Mouse (Mus musculus) lung, embryonic 16.5 days (tissue): ENCODE data around the gene Pold2. TPM values are rescaled to one million over a fixed set of nuclear protein-coding genes. Genes with fewer than 3 reads are reported as not detected.

Experiments used
- ATAC-seq: fragments of 200-750 bp; cut with Nextera tagmentation; 2 replicates; pipeline ENCODE4 v1.8.0; 2017; ENCODE audit warnings: low read depth, mild to moderate bottlenecking, moderate library complexity
- H3K27ac ChIP-seq: fragments of 300-500 bp; sonication (generic); 2 replicates; pipeline ENCODE4 v1.5.1; 2014; ENCODE audit warnings: mild to moderate bottlenecking, control low read depth, low read length
- H3K27me3 ChIP-seq: fragments of 300-500 bp; sonication (generic); 2 replicates; pipeline ENCODE4 v1.6.1; 2014; ENCODE audit warnings: low read depth, low read length, mixed read lengths; ENCODE audit not compliant: control insufficient read depth, insufficient read depth
- H3K36me3 ChIP-seq: fragments of 300-500 bp; sonication (generic); 2 replicates; pipeline ENCODE4 v1.6.1; 2014; ENCODE audit warnings: low read length; ENCODE audit not compliant: control insufficient read depth, insufficient read depth
- H3K4me1 ChIP-seq: fragments of 300-500 bp; sonication (generic); replicated peaks from 2 replicates; pipeline ENCODE4 v1.6.1; 2014; ENCODE audit warnings: low read length, mixed read lengths; ENCODE audit not compliant: control insufficient read depth, insufficient read depth
- H3K4me2 ChIP-seq: fragments of 300-500 bp; sonication (generic); 2 replicates; pipeline ENCODE4 v1.6.1; 2014; ENCODE audit warnings: low read depth, low read length, control low read depth
- H3K4me3 ChIP-seq: fragments of 300-500 bp; sonication (generic); 2 replicates; pipeline ENCODE4 v1.5.1; 2014; ENCODE audit warnings: mild to moderate bottlenecking, low read length, control low read depth
- H3K9ac ChIP-seq: fragments of 300-500 bp; sonication (generic); 2 replicates; pipeline ENCODE4 v1.6.1; 2014; ENCODE audit warnings: low read length, control low read depth
- H3K9me3 ChIP-seq: fragments of 300-500 bp; sonication (generic); 2 replicates; pipeline ENCODE4 v1.6.1; 2016; ENCODE audit warnings: low read length; ENCODE audit not compliant: control insufficient read depth
- WGBS: fragments of 180-500 bp; shearing (Covaris S2); extraction: QIAGEN DNeasy Blood & Tissue Kit; methylation state at CpG from one replicate; pipeline ENCODE4 v1.1.7; 2014; 5-methylcytosine and 5-hydroxymethylcytosine counted together
- polyA plus RNA-seq: library from polyadenylated mRNA; unstranded; fragments of >200 nt; fragmentation: Nextera tagmentation; extraction: Ambion mirVana; gene quantifications from 2 replicates; pipeline ENCODE4 v1.2.1, GENCODE M21; 2015

The Pold2 gene
- polyA plus RNA-seq, 1 experiment from 2014 or later, result 139 TPM

DNA sequence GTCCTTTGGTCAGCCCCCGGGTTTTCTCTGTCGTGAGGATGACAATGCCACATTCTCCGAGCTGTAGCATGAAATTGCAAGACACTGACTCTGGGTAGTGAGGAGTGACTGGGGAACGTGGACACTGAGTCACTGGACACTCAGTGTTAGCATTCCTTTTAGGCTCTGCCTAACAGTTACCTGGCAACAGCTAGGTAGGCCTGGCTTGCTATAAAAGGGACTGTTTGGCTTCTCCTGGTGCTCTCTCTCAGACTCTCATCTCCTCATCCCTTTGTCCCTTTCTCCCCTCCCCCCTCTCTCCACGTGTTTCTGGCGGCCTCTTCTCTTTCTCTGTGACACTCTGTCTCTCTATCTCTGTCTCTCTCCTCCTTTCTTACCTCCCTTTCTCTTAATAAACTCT is 24.3 kb upstream of the Pold2 start:
- Histone ChIP-seq H3K27me3 (peaks cover 2% of the 10 kb centered on the region), H3K9ac (peak overlapping the region; percentile 62), H3K4me1 (peaks cover 17% of the 10 kb centered on the region), H3K4me3 (peak overlapping the region; percentile 49), H3K36me3 (no peaks in the 10 kb centered on the region), H3K27ac (no peak overlapping the region), H3K4me2 (peak overlapping the region; percentile 76), H3K9me3 (no peaks in the 10 kb centered on the region)
- WGBS, result 24% methylated on average over 6 of the region's 6 CpGs
- peak; percentile 31; the same call in 1 of the 2 replicates for ATAC-seq

DNA sequence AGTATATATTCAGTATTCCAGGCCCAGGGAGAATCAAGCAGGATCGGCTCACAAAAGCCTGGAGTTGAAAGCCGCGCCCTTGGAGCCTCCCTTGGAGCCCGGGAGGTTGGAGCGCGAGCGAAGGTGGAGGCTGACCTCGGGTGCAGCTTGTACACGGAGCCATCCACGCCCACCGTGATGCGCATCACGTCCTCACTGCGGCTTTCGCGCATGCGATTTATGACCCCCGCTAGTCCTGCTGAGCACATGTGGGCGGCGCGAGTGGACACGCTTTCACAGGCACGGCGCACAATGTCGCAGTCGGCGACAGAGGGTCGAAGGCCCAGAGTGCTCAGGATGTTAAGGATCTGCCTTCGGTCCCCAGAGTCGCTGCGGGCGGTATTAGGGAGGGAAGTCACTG is 23.9 kb upstream of the Pold2 start:
- H3K36me3 ChIP-seq, result no peaks in the 10 kb centered on the region
- ATAC-seq, result peak; percentile 71
- peaks cover 17% of the 10 kb centered on the region for H3K4me1 ChIP-seq
- H3K4me3 ChIP-seq, result peak overlapping the region; percentile 49
- H3K9ac ChIP-seq, result peak overlapping the region; percentile 62
- H3K27ac ChIP-seq, result no peak overlapping the region
- peak overlapping the region; percentile 76 for H3K4me2 ChIP-seq
- 2% methylated on average over 32 of the region's 32 CpGs for WGBS
- H3K9me3 ChIP-seq, result no peaks in the 10 kb centered on the region
- peaks cover 2% of the 10 kb centered on the region for H3K27me3 ChIP-seq

DNA sequence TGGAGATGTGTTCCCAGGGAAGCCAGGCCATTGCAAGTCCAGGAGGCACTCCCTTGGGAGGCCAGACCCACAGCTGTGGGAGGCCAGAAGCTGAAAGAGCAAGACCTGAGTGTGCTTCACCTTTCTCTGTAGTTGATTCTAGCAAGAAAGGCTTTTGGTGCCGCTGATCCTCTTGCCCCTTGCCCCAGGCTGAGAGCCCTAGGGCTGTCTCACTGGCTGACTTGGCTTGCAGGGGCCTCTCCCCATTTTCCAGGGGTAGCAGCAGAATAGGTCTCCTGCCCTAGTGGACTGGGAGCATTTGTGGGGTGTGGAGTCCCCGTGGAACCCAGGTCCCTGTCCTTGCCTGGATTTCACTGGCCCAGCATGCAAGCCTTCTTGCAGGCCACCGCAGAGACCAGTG is 23.2 kb upstream of the Pold2 start:
- H3K36me3 ChIP-seq, result no peaks in the 10 kb centered on the region
- peak overlapping the region; percentile 49; the same call in 1 of the 2 replicates for H3K4me3 ChIP-seq
- peak overlapping the region; percentile 62 for H3K9ac ChIP-seq
- peaks cover 17% of the 10 kb centered on the region for H3K4me1 ChIP-seq
- peak overlapping the region; percentile 76 for H3K4me2 ChIP-seq
- ATAC-seq, result no peak
- 27% methylated on average over 3 of the region's 3 CpGs for WGBS
- no peak overlapping the region for H3K27ac ChIP-seq
- peaks cover 2% of the 10 kb centered on the region for H3K27me3 ChIP-seq
- no peaks in the 10 kb centered on the region for H3K9me3 ChIP-seq

DNA sequence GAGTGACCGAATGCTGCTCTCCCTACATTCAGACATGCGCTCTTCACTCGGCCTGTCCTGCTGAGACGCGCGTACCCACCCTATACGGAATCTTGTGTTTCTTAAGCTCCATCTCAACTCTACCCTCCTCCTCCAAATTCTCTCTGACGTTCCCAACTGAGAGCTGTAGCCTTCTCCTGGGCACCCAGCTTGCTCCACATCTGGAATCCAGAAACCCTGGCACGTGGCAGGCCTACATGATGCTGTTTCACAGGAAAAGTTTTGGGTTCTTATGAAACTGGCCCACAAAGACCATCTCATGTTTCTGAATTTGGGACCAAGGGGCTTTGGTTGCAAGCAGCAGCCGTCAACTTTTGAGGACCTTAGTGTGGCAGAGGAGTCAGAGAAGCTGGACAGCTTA is 21.2 kb upstream of the Pold2 start:
- no peaks in the 10 kb centered on the region for H3K36me3 ChIP-seq
- H3K9ac ChIP-seq, result no peak overlapping the region
- peaks cover 2% of the 10 kb centered on the region for H3K27me3 ChIP-seq
- no peak for ATAC-seq
- peaks cover 17% of the 10 kb centered on the region for H3K4me1 ChIP-seq
- WGBS, result 96% methylated on average over 10 of the region's 10 CpGs
- no peak overlapping the region for H3K4me3 ChIP-seq
- no peak overlapping the region for H3K27ac ChIP-seq
- H3K4me2 ChIP-seq, result no peak overlapping the region
- H3K9me3 ChIP-seq, result no peaks in the 10 kb centered on the region

DNA sequence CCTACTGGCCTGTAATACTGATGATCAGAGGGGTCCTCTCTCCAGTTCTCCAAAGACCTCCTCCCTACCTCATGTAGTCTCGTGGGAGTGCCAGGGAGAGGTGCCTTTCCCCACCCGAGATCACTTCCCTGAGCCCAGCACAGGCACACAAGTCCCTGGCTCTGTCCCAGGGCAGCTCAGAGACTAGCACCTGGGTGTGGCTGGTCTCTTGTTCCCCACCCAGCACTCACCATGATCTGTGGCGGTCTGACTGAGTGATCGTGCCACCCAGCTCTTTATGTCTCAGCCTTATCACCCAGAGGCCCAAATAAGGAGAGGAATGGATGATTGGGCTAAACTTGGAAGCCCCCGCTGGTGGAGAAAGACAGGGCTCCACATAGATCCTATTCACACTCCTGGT is 20.4 kb upstream of the Pold2 start, which contains the start of gene Myl7:
TSS of gene Myl7 (minus strand) at position 252 of the 400 bp plus-strand sequence.
- H3K4me1 ChIP-seq, result peaks cover 17% of the 10 kb centered on the region
- H3K27ac ChIP-seq, result no peak within 1 kb of the TSS
- ATAC-seq, result peak; percentile 41; the same call in 1 of the 2 replicates
- H3K27me3 ChIP-seq, result peaks cover 2% of the 10 kb centered on the region
- peak within 1 kb of the TSS; percentile 18; the same call in 1 of the 2 replicates for H3K9ac ChIP-seq
- no peak within 1 kb of the TSS; the same call in 1 of the 2 replicates for H3K4me3 ChIP-seq
- no peaks in the 10 kb centered on the region for H3K36me3 ChIP-seq
- H3K9me3 ChIP-seq, result no peaks in the 10 kb centered on the region
- 47% methylated on average over 5 of the region's 5 CpGs for WGBS
- H3K4me2 ChIP-seq, result peak within 1 kb of the TSS; percentile 34

DNA sequence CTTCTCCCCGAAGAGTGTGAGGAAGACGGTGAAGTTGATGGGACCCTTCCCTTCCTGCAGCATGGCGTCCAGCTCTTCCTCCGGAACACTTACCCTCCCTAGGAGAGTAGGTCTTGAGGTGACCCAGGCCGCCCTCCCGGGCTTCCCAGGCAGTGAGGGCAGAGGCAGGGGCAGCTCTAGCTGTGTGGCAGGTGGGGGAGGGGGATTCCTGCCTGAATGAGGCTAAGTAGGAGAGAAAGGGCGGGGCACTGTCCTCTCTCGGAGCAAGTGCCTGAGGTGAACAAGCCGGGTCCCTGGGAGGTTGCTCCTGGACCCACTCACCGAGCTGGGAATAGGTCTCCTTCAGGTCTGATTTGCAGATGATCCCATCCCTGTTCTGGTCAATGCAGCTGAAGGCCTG is 19.7 kb upstream of the Pold2 start:
- Histone ChIP-seq H3K4me3 (no peak overlapping the region; the same call in 1 of the 2 replicates), H3K36me3 (no peaks in the 10 kb centered on the region), H3K27ac (no peak overlapping the region), H3K9me3 (no peaks in the 10 kb centered on the region), H3K27me3 (peaks cover 2% of the 10 kb centered on the region), H3K4me1 (peaks cover 17% of the 10 kb centered on the region), H3K4me2 (peak overlapping the region; percentile 34), H3K9ac (no peak overlapping the region; the same call in 1 of the 2 replicates)
- ATAC-seq, result peak; percentile 27; the same call in 1 of the 2 replicates
- 19% methylated on average over 10 of the region's 10 CpGs for WGBS

DNA sequence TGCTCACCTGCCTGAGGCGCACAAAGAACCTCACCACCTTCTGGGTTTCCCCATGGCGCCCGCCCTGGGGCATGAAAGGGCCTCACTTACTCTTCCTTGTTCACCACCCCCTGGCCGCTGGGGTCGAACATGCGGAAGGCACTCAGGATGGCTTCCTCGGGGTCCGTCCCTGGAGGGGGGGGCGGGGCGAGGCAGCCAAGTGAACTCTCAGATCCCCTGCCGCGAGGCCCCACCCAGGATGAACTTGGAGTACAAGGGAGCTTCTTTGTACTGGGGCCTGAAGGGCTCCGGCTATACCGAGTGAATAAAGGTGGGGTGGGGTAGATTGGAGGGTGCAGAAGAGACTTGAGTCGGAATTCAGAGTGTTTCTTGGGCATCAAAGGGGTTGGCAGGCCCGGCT is 19.1 kb upstream of the Pold2 start:
- peaks cover 16% of the 10 kb centered on the region for H3K4me1 ChIP-seq
- H3K36me3 ChIP-seq, result no peaks in the 10 kb centered on the region
- 14% methylated on average over 13 of the region's 16 CpGs for WGBS
- peaks cover 2% of the 10 kb centered on the region; the same call in 1 of the 2 replicates for H3K27me3 ChIP-seq
- no peak for ATAC-seq
- no peak overlapping the region for H3K27ac ChIP-seq
- H3K9ac ChIP-seq, result no peak overlapping the region
- H3K4me2 ChIP-seq, result peak overlapping the region; percentile 34; the same call in 1 of the 2 replicates
- H3K9me3 ChIP-seq, result no peaks in the 10 kb centered on the region
- H3K4me3 ChIP-seq, result no peak overlapping the region

DNA sequence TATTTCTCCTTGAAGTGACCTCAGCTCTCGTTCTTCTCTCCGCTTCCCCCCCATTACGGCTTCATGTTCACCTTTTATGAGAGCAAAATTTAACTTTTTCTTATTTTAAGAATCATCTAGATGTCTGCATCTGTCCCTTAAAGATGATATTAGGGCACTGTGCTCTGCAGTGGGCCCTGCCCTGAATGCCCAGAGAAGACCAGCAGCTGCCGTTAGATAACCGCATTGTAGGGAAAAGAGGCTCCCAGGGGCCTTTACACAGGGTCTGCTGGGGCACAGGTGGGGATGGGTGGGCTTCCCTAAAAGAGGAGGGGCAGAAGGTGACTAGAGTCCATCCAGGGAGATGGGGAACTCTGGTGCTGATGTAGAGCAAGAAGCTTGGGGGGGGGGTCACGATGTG is 15.7 kb upstream of the Pold2 start:
- Histone ChIP-seq H3K4me1 (peaks cover 9% of the 10 kb centered on the region; the same call in 1 of the 2 replicates), H3K4me3 (no peak overlapping the region), H3K9ac (no peak overlapping the region), H3K4me2 (no peak overlapping the region), H3K27me3 (no peaks in the 10 kb centered on the region), H3K9me3 (no peaks in the 10 kb centered on the region), H3K27ac (no peak overlapping the region), H3K36me3 (no peaks in the 10 kb centered on the region)
- 69% methylated on average over 6 of the region's 6 CpGs for WGBS
- no peak for ATAC-seq

DNA sequence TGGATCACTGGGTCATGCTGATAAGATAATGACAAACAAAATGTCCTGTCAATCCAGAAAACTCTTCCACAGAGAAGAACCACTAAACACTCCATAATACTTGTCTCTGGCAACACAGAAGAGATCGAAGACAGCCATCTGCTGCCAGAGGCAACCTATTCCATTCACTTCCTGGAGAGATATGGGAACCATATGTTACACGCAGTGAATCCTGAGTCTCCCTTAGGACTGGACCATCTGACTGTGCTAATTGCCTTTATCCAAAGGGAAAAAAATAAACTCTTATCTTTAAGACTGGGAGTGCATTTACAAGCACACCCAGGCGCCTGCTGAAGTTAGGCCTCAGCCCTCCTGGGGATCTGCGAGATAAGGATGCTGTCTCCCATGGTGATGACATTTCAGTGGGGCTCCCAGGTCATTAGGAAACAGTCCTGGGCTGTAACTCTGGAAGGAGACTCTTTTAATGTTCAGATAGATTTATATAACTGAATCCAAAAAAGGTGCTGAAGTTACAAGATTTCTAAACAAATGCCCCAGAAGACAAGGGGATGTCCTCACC is 14.8 kb upstream of the Pold2 start:
- H3K9ac ChIP-seq, result no peak overlapping the region
- no peak overlapping the region for H3K27ac ChIP-seq
- 34% methylated on average over 4 of the region's 4 CpGs for WGBS
- peaks cover 4% of the 10 kb centered on the region; the same call in 1 of the 2 replicates for H3K4me1 ChIP-seq
- H3K36me3 ChIP-seq, result no peaks in the 10 kb centered on the region
- no peak overlapping the region for H3K4me2 ChIP-seq
- no peaks in the 10 kb centered on the region for H3K27me3 ChIP-seq
- no peak for ATAC-seq
- H3K4me3 ChIP-seq, result no peak overlapping the region
- no peaks in the 10 kb centered on the region for H3K9me3 ChIP-seq
